Mouse (Mus musculus) forebrain, embryonic 16.5 days (tissue): ENCODE results near the gene Klhl32. TPM values are rescaled to one million over a fixed set of nuclear protein-coding genes. Genes with fewer than 3 reads are reported as not detected.

ENCODE experiments used
- ATAC-seq: fragments of 200-750 bp; cut with Nextera tagmentation; 2 replicates; pipeline ENCODE4 v1.8.0; 2017; ENCODE audit warnings: mild to moderate bottlenecking, moderate library complexity
- H3K27ac ChIP-seq: fragments of 300-500 bp; sonication (generic); 2 replicates; pipeline ENCODE4 v1.5.1; 2014; ENCODE audit warnings: low read length, control low read depth
- H3K27me3 ChIP-seq: fragments of 300-500 bp; sonication (generic); replicated peaks from 2 replicates; pipeline ENCODE4 v1.6.1; 2014; ENCODE audit warnings: low read length; ENCODE audit not compliant: control insufficient read depth, insufficient read depth
- H3K36me3 ChIP-seq: fragments of 300-500 bp; sonication (generic); 2 replicates; pipeline ENCODE4 v1.6.1; 2014; ENCODE audit not compliant: control insufficient read depth, insufficient read depth
- H3K4me1 ChIP-seq: fragments of 300-500 bp; sonication (generic); replicated peaks from 2 replicates; pipeline ENCODE4 v1.6.1; 2014; ENCODE audit warnings: low read length; ENCODE audit not compliant: control insufficient read depth, insufficient read depth
- H3K4me2 ChIP-seq: fragments of 300-500 bp; sonication (generic); 2 replicates; pipeline ENCODE4 v1.6.1; 2014; ENCODE audit warnings: mild to moderate bottlenecking, low read length, control low read depth
- H3K4me3 ChIP-seq: fragments of 300-500 bp; sonication (generic); replicated peaks from 2 replicates; pipeline ENCODE4 v1.5.1; 2014; ENCODE audit warnings: mild to moderate bottlenecking, low read length, control low read depth
- H3K9ac ChIP-seq: fragments of 300-500 bp; sonication (generic); replicated peaks from 2 replicates; pipeline ENCODE4 v1.6.1; 2014; ENCODE audit warnings: low read depth, low read length, control low read depth
- H3K9me3 ChIP-seq: fragments of 300-500 bp; sonication (generic); 2 replicates; pipeline ENCODE4 v1.6.1; 2016; ENCODE audit warnings: low read length; ENCODE audit not compliant: control insufficient read depth
- WGBS: fragments of 180-500 bp; shearing (Covaris S2); extraction: QIAGEN DNeasy Blood & Tissue Kit; methylation state at CpG from one replicate; pipeline ENCODE4 v1.1.7; 2014; 5-methylcytosine and 5-hydroxymethylcytosine counted together
- polyA plus RNA-seq: library from polyadenylated mRNA; unstranded; fragments of >200 nt; fragmentation: Nextera tagmentation; extraction: Ambion mirVana; gene quantifications from 2 replicates; pipeline ENCODE4 v1.2.1, GENCODE M21; 2015

Klhl32 gene
- polyA plus RNA-seq, 1 experiment from 2014 or later = 26.4 TPM

DNA sequence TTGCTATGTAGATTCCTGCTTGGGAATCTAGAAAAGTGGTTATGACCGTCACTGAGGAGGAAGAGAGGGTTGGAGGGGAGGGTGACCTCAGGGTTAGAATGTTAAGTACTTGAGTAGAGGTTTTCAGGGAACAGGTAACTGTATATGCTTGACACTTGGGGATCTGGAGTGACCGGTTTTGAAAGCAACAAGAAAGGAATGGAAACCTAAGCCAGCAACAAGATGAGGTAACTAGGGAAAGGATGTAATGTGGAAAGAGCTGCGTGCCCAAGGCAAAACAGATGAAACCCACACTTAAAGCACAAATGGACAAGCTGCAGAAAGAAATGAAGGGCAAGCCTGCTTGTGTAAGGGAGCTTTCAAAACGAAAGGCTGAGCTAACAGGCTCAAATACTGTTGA, 18.3 kb upstream of the Klhl32 start:
- Histone ChIP-seq H3K9ac (no peak overlapping the region), H3K4me3 (no peak overlapping the region), H3K4me2 (no peak overlapping the region), H3K9me3 (no peaks in the 10 kb centered on the region), H3K36me3 (no peaks in the 10 kb centered on the region), H3K4me1 (no peaks in the 10 kb centered on the region), H3K27ac (no peak overlapping the region), H3K27me3 (no peaks in the 10 kb centered on the region)
- ATAC-seq = no peak
- 75% methylated on average over 4 of the region's 4 CpGs for WGBS

DNA sequence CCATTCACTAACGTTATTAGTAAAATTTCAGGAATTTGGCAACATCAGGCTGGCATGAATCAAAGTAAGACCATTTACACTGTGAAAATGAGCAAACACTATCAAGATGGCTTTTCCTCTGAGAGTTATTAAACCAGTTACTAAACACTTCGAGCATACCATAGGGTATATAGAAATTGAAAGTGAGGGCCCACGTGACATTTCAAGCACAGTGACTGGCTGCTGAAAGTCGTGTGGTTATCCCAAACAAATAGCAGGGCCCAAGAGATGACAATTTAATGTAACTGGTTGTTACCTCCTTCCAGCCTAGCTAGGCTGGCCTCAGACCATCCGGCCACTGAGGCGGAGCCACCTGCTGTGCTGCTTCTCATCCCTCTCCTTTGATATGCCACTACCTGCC, 14.8 kb upstream of the Klhl32 start:
- Histone ChIP-seq H3K9me3 (no peaks in the 10 kb centered on the region), H3K36me3 (no peaks in the 10 kb centered on the region), H3K4me2 (no peak overlapping the region), H3K9ac (no peak overlapping the region), H3K27ac (no peak overlapping the region), H3K4me3 (no peak overlapping the region), H3K27me3 (no peaks in the 10 kb centered on the region), H3K4me1 (no peaks in the 10 kb centered on the region)
- ATAC-seq = no peak
- WGBS = 51% methylated on average over 6 of the region's 6 CpGs

DNA sequence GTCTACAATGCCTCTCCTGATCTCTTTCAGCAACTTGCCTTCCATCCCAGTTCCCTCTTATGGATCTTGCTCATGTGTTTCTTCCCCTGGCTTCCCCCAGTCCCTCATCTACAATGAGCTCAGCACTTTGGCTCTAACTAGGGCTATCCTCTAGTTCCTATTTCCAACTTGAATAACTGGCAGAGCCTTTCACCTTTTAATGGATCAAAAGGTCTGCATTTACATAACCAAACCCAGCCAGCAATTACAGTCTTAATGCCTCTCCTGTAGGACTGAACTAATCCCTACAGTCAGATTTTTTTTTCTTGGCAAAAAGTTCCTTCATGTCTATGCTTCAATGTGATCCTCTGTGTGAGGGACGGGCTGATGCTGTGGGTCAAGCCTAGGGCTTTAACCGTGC, 3.5 kb downstream of the Klhl32 start:
- no peak overlapping the region for H3K27ac ChIP-seq
- WGBS = 20% methylated on average over 2 of the region's 2 CpGs
- no peak overlapping the region for H3K4me3 ChIP-seq
- H3K4me2 ChIP-seq = no peak overlapping the region
- peaks cover 22% of the 10 kb centered on the region for H3K4me1 ChIP-seq
- H3K9ac ChIP-seq = no peak overlapping the region
- no peaks in the 10 kb centered on the region for H3K36me3 ChIP-seq
- no peaks in the 10 kb centered on the region for H3K27me3 ChIP-seq
- no peaks in the 10 kb centered on the region for H3K9me3 ChIP-seq
- ATAC-seq = no peak

DNA sequence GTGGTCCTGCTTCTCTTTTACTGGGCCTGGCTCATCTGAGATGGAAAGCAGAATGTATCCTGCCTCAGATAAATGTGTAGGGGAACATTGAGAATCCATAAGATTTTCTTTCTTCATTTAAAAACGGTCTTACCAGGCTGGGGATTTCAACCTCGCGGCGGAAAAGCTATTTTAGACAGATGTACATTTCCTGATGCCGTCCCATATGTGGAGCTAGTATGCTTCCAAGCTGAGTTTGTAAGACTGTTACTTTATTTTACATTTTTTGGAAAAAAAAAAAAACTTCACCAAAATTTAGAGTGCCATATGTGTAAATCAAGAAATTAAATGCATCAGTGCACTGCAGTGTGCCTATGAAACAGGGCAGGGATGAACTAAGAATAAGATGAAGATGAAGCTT, 5.4 kb downstream of the Klhl32 start:
- no peaks in the 10 kb centered on the region for H3K9me3 ChIP-seq
- H3K36me3 ChIP-seq = no peaks in the 10 kb centered on the region
- H3K27ac ChIP-seq = peak overlapping the region; percentile 65
- no peaks in the 10 kb centered on the region for H3K27me3 ChIP-seq
- 80% methylated on average over 5 of the region's 5 CpGs for WGBS
- no peak for ATAC-seq
- no peak overlapping the region for H3K9ac ChIP-seq
- H3K4me1 ChIP-seq = peaks cover 20% of the 10 kb centered on the region
- H3K4me3 ChIP-seq = no peak overlapping the region
- H3K4me2 ChIP-seq = no peak overlapping the region

DNA sequence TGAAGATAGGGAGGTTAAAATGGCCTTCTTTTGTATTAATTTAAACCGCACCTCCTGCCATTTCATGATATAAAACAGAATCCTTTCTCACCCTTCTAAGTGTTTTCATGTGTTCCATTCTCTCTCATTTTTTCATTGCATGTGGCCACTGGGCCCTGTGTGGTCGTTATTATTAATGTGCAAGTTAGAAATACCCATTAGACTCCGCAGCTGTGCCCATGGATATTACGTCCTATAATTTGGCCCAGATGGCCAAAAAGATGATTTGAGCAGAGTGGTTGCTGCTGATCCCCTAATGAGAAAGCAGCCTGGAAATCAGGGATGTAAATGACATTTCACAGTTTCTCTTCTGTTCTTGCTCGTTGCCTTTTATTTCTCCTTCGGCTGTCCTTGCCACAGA, 12.4 kb downstream of the Klhl32 start:
- WGBS = 45% methylated on average over 6 of the region's 6 CpGs
- H3K9ac ChIP-seq = no peak overlapping the region
- no peak overlapping the region for H3K27ac ChIP-seq
- no peak overlapping the region for H3K4me3 ChIP-seq
- H3K9me3 ChIP-seq = no peaks in the 10 kb centered on the region
- ATAC-seq = no peak
- no peaks in the 10 kb centered on the region; the same call in 1 of the 2 replicates for H3K4me1 ChIP-seq
- no peaks in the 10 kb centered on the region for H3K27me3 ChIP-seq
- H3K36me3 ChIP-seq = no peaks in the 10 kb centered on the region
- H3K4me2 ChIP-seq = no peak overlapping the region

DNA sequence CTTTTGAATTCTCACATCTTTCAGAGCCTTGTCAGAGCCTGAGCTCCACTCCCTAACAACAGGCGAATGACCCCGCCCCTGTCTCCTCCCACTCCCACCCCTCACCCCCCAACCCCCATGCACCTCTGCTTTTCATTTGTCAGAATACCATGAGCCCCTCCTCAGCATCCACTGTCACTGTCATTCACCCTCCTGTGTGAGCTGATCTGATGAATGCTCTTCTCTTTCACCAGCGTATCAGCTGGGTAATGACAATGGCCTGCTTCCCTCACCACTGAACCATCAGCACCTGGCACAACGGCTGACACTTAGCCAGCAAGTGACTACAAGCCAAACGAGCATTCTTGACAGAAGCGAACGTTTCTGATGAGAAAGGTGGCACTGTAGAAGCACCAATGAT, 15.4 kb downstream of the Klhl32 start:
- Histone ChIP-seq H3K27me3 (no peaks in the 10 kb centered on the region), H3K27ac (no peak overlapping the region), H3K9me3 (no peaks in the 10 kb centered on the region), H3K4me3 (no peak overlapping the region), H3K4me2 (no peak overlapping the region), H3K9ac (no peak overlapping the region), H3K4me1 (no peaks in the 10 kb centered on the region; the same call in 1 of the 2 replicates), H3K36me3 (no peaks in the 10 kb centered on the region)
- 35% methylated on average over 7 of the region's 7 CpGs for WGBS
- no peak for ATAC-seq

DNA sequence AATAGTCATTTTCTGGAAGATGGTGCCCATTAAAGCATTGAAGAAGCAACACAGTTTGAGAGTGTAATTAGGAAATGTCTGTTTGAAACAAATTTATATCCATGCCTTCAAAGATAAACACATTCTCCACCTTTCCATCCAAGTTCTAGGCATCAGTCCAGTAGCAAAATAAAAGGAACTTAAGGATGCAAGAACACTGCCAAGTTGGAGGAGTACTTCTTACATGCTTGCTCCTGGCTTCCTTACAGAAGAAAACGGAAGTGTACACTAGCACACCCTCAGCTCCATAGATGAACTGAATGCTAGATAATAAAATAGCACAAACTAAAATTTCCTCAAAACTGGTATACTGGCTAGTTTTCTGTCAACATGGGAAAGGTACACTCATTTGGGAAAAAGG, 42.6 kb downstream of the Klhl32 start:
- H3K9ac ChIP-seq = no peak overlapping the region
- no peak overlapping the region for H3K4me3 ChIP-seq
- H3K36me3 ChIP-seq = no peaks in the 10 kb centered on the region
- H3K27me3 ChIP-seq = no peaks in the 10 kb centered on the region
- no peaks in the 10 kb centered on the region for H3K9me3 ChIP-seq
- no peaks in the 10 kb centered on the region for H3K4me1 ChIP-seq
- WGBS = 68% methylated on average over 1 of the region's 1 CpGs
- no peak overlapping the region for H3K27ac ChIP-seq
- ATAC-seq = no peak
- no peak overlapping the region for H3K4me2 ChIP-seq

DNA sequence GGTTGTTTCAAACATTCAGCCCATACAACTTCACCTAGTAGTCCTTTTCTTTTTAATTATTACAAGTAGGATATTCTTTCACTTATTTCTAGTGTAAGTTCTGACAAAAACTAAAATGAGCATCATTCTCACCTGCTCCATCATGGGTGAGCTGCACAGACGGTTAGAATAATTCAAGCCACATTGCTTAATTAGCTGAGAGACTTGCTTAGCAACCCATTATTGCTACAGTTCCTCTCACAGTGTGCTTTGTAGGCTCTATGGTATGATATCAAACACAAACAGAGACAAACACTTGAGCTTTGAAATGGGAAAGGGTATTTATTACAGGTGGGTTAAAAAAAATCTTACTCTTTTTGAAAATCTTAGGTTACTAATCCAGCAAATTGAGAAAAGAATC, 49.0 kb downstream of the Klhl32 start:
- H3K9ac ChIP-seq = no peak overlapping the region
- H3K4me3 ChIP-seq = no peak overlapping the region
- H3K4me1 ChIP-seq = no peaks in the 10 kb centered on the region; the same call in 1 of the 2 replicates
- ATAC-seq = peak; percentile 72
- no peaks in the 10 kb centered on the region for H3K9me3 ChIP-seq
- no peaks in the 10 kb centered on the region for H3K27me3 ChIP-seq
- H3K27ac ChIP-seq = no peak overlapping the region
- H3K4me2 ChIP-seq = no peak overlapping the region
- WGBS = 4% methylated on average over 1 of the region's 1 CpGs
- H3K36me3 ChIP-seq = no peaks in the 10 kb centered on the region

DNA sequence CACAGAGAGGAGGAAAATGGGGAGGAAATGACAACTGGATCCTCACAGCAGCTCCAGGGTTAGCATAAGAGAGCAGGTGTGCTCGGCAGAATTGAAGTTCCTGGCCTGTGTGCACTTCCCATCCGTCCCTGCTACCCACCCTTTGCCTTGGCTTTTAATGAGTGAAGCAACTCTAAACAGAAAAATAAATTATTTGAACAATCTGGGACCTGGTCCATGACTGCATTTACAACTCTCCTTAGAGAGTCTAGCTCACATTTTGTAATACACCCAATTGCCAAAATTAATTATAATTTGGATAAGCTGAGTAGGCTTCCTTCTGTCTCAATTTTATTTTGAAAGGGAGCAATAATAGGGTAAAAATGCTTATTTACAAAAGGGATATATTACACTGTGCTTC, 49.6 kb downstream of the Klhl32 start:
- Histone ChIP-seq H3K36me3 (no peaks in the 10 kb centered on the region), H3K27me3 (no peaks in the 10 kb centered on the region), H3K4me3 (no peak overlapping the region), H3K4me1 (no peaks in the 10 kb centered on the region; the same call in 1 of the 2 replicates), H3K27ac (no peak overlapping the region), H3K9me3 (no peaks in the 10 kb centered on the region), H3K9ac (no peak overlapping the region), H3K4me2 (no peak overlapping the region)
- WGBS = 38% methylated on average over 2 of the region's 2 CpGs
- ATAC-seq = peak; percentile 78

DNA sequence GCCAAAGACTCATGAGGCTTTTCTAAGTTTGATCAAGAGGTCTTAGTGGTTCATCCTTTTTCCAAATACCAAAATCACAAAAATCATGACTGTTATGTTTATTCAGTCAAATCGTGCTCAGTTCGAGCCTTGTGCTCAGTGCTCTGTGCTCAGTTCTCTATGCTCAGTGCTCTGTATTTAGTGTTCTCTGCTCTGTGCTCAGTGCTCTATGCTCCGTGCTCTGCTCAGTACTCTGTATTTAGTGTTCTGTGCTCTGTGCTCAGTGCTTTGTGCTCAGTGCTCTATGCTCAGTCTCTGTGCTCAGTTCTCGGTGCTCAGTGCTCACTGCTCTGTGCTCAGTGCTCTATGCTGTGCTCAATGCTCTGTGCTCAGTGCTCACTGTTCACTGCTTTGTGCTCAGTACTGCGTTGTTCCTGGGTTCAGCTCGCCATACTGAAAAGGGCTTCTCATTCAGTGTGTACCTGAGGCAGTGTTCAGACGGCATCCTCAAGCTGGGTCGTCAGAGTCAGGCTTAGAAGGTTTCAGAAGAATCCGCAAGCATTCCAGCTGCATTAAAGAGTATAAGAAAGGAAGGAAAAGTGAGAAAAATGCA, 50.5 kb downstream of the Klhl32 start:
- Histone ChIP-seq H3K27me3 (no peaks in the 10 kb centered on the region), H3K4me2 (no peak overlapping the region), H3K4me3 (no peak overlapping the region), H3K36me3 (no peaks in the 10 kb centered on the region), H3K4me1 (no peaks in the 10 kb centered on the region; the same call in 1 of the 2 replicates), H3K27ac (no peak overlapping the region), H3K9me3 (no peaks in the 10 kb centered on the region), H3K9ac (no peak overlapping the region)
- peak; percentile 44; the same call in 1 of the 2 replicates for ATAC-seq
- WGBS = 90% methylated on average over 9 of the region's 9 CpGs
